8 mouse cellular contexts compared by ENCODE assay signal in the genomic region with DNA sequence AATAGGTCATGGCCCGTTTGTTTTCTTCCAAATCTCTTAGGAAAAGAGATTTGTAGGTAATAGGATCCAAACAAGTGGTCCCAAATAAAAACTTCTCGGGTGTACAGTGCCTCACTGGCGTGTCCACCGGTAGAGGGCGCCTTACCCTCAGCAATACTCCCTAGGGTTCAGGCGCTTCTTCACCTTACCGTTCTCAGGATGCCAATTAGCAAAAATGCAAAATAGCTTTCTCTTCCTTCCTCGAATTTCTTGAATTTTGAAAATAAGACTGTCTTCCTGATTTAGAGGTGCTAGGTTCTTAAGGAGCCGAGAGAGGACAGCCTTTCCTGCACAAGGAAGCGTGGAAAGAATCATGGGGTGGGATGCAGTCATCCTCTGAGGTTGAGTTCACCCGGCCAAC.
DNase-seq lines count a peak whose midpoint lies in the region; ATAC-seq and TF ChIP-seq lines count a peak whose summit lies in the region.

No protein-coding gene starts in this region.

- H3K9ac ChIP-seq in kidney, embryonic 14.5 days (ENCODE audit: low read depth, low read length) = no peak overlapping the region
- no peak overlapping the region for H3K9ac ChIP-seq in neural tube, embryonic 11.5 days (ENCODE audit: low read length)

- TF ChIP-seq CTCF in testis, adult 2 months (IDR thresholded peaks at IDR 0.05; ENCODE audit: control insufficient read depth, insufficient read depth, insufficient replicate concordance, low read depth, low read length) = peak; percentile 79; the same call in 1 of the 2 replicates

- no peak overlapping the region for H3K4me2 ChIP-seq in kidney, embryonic 14.5 days (replicated peaks; ENCODE audit: low read depth, low read length)
- H3K4me2 ChIP-seq in neural tube, embryonic 11.5 days (ENCODE audit: low read depth) = no peak overlapping the region

- no peaks in the 10 kb centered on the region for H3K9me3 ChIP-seq in kidney, embryonic 14.5 days (ENCODE audit: control insufficient read depth, low read length)
- no peaks in the 10 kb centered on the region for H3K9me3 ChIP-seq in neural tube, embryonic 11.5 days (ENCODE audit: control insufficient read depth, low read length)

- no peak overlapping the region for H3K27ac ChIP-seq in kidney, embryonic 14.5 days (ENCODE audit: low read depth, low read length)
- H3K27ac ChIP-seq in neural tube, embryonic 11.5 days (ENCODE audit: low read depth, low read length) = no peak overlapping the region
- no peak overlapping the region for H3K27ac ChIP-seq in testis, adult 2 months (ENCODE audit: control insufficient read depth, insufficient read depth, low read depth, low read length)

- H3K4me1 ChIP-seq in kidney, embryonic 14.5 days (ENCODE audit: control insufficient read depth, insufficient read depth, low read length) = no peaks in the 10 kb centered on the region
- no peaks in the 10 kb centered on the region for H3K4me1 ChIP-seq in neural tube, embryonic 11.5 days (ENCODE audit: control insufficient read depth, insufficient read depth, low read length)
- H3K4me1 ChIP-seq in testis, adult 2 months (ENCODE audit: control insufficient read depth, insufficient read depth, low read length) = peaks cover 2% of the 10 kb centered on the region; the same call in 1 of the 2 replicates

- peak; percentile 36 for DNase-seq in kidney, adult 11 months
- DNase-seq in cerebellum, adult 9-11 months = peak; percentile 2
- DNase-seq in frontal cortex, postnatal 25 days (ENCODE audit: low spot score in 2 of 2) = peak; percentile 59 to 67
- DNase-seq in induced T-regulatory cell, adult 2 months (ENCODE audit: low read depth) = peak; percentile 20
- peak; percentile 81 for DNase-seq in left cerebral cortex, postnatal 4 days
- peak; percentile 75 for DNase-seq in neural tube, embryonic 11.5 days (ENCODE audit: low spot score)

- intact Hi-C loops in left cerebral cortex, postnatal 4 days (cut with DNase I) = loop anchor here (10.0 kb wide), 3 partner anchors 510 to 1560 kb away; no protein-coding TSS in a partner anchor

- no peak overlapping the region for H3K4me3 ChIP-seq in kidney, embryonic 14.5 days (ENCODE audit: low read length)
- H3K4me3 ChIP-seq in neural tube, embryonic 11.5 days (ENCODE audit: low read depth, low read length) = no peak overlapping the region
- no peak overlapping the region for H3K4me3 ChIP-seq in testis, adult 2 months (ENCODE audit: control insufficient read depth, low read depth, low read length)

- WGBS in kidney, embryonic 14.5 days = 14% methylated on average over 11 of the region's 11 CpGs
- WGBS in neural tube, embryonic 11.5 days = 14% methylated on average over 11 of the region's 11 CpGs

- no peak for ATAC-seq in kidney, embryonic 14.5 days (ENCODE audit: low FRiP score, low TSS enrichment)
- ATAC-seq in neural tube, embryonic 11.5 days (ENCODE audit: insufficient read depth, low FRiP score, low TSS enrichment) = no peak

- H3K36me3 ChIP-seq in kidney, embryonic 14.5 days (ENCODE audit: control insufficient read depth, insufficient read depth, low read length) = no peaks in the 10 kb centered on the region
- no peaks in the 10 kb centered on the region for H3K36me3 ChIP-seq in neural tube, embryonic 11.5 days (ENCODE audit: control insufficient read depth, insufficient read depth, low read length)
- H3K36me3 ChIP-seq in testis, adult 2 months (ENCODE audit: control insufficient read depth, insufficient read depth, low read length) = no peaks in the 10 kb centered on the region

- no peak for TF ChIP-seq POLR2A in testis, adult 2 months (IDR thresholded peaks at IDR 0.05; ENCODE audit: control insufficient read depth, low read depth, low read length)

- no peaks in the 10 kb centered on the region; the same call in none of the 2 replicates for H3K27me3 ChIP-seq in kidney, embryonic 14.5 days (ENCODE audit: control insufficient read depth, insufficient read depth, low read length)
- no peaks in the 10 kb centered on the region for H3K27me3 ChIP-seq in neural tube, embryonic 11.5 days (ENCODE audit: control insufficient read depth, insufficient read depth, low read length)
- H3K27me3 ChIP-seq in testis, adult 2 months (ENCODE audit: control insufficient read depth, insufficient read depth, low read length) = no peaks in the 10 kb centered on the region

Comparison
In these comparisons a context has a peak if more than half of its experiments do, and no peak if none do; other contexts are left out.
1. DNase-seq: peak in every context shown above with its lines; median percentile 81 in left cerebral cortex, postnatal 4 days; 75 in neural tube, embryonic 11.5 days; 63 in frontal cortex, postnatal 25 days; 36 in kidney, adult 11 months; 20 in induced T-regulatory cell, adult 2 months; 2 in cerebellum, adult 9-11 months.